Mouse (Mus musculus): ENCODE results near the gene U2surp.
"Not testable (repeated sequence)": the region's sequence is repeated elsewhere in the genome, so short reads cannot be mapped to it uniquely, and the experiment has no call there.

Gene U2surp

GRCm38 (mm10) chr9:95469011-95469576 is 42.7 kb downstream of the U2surp start:
- not testable (repeated sequence) for DNase-seq (ENCODE audit: low read depth)

- DNase-seq (ENCODE audit: low read depth), result no peak
Observed at GRCm38 (mm10) chr9:95464028-95464427, 47.8 kb downstream of the U2surp start.

GRCm38 (mm10) chr9:95451931-95452330 is 59.9 kb downstream of the U2surp start:
- DNase-seq (ENCODE audit: low read depth), result no peak

- DNase-seq (ENCODE audit: low read depth), result no peak
Observed at GRCm38 (mm10) chr9:95450586-95450985, 61.2 kb downstream of the U2surp start.

GRCm38 (mm10) chr9:95442321-95442731 is 69.5 kb downstream of the U2surp start:
- no peak for DNase-seq (ENCODE audit: low read depth)

GRCm38 (mm10) chr9:95437883-95438282 is 73.9 kb downstream of the U2surp start:
- DNase-seq (ENCODE audit: low read depth), result no peak

- DNase-seq (ENCODE audit: low read depth), result no peak
Observed at GRCm38 (mm10) chr9:95436294-95436613, 75.5 kb downstream of the U2surp start.

GRCm38 (mm10) chr9:95435506-95436293 is 76.1 kb downstream of the U2surp start:
- no peak for DNase-seq (ENCODE audit: low read depth)

- DNase-seq (ENCODE audit: low read depth), result no peak
Observed at GRCm38 (mm10) chr9:95428277-95428676, 83.5 kb downstream of the U2surp start.

- peak; percentile 18 for DNase-seq (ENCODE audit: low read depth)
Observed at GRCm38 (mm10) chr9:95413911-95414310, 97.9 kb downstream of the U2surp start.

GRCm38 (mm10) chr9:95412047-95412446 is 99.7 kb downstream of the U2surp start:
- no peak for DNase-seq (ENCODE audit: low read depth)

GRCm38 (mm10) chr9:95407586-95408220 is 104.1 kb downstream of the U2surp start:
- peak; percentile 38 for DNase-seq (ENCODE audit: low read depth)
